Mouse (Mus musculus) ovary, postnatal 36 days (tissue): ENCODE results near the gene Gng2.
A peak's percentile ranks its signal among the peaks of the same experiment; 100 is the strongest.
"Not testable (repeated sequence)": the region's sequence is repeated elsewhere in the genome, so short reads cannot be mapped to it uniquely, and the experiment has no call there.

Experiments
- DNase-seq: peaks from one replicate; pipeline ENCODE4 v3.0.0; 2022; ENCODE audit warnings: low spot score, mixed read lengths

Gng2 gene

DNA sequence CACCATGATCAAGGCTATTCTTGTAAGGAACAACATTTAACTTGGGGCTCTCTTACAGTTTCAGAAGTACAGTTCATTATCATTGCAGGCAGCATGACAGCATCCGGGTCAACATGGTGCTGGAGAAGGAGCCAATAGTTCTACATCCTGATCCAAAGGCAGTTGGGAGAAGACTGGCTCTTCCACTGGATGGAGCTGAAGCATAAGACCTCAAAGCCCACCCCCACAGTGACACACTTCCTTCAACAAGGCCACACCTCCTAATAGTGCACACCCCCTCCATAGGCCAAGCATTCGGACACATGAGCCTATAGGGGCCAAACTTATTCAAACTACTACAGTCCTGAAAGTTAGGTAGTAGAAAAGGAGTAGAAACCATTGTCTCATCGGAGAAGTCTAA is 42.3 kb downstream of the Gng2 start:
- DNase-seq, result no peak

- DNase-seq, result no peak
These were observed 44.1 kb downstream of the Gng2 start for GRCm38 (mm10) chr14:19933314-19933713.

GRCm38 (mm10) chr14:19927879-19928278 is 49.5 kb downstream of the Gng2 start:
- no peak for DNase-seq

DNA sequence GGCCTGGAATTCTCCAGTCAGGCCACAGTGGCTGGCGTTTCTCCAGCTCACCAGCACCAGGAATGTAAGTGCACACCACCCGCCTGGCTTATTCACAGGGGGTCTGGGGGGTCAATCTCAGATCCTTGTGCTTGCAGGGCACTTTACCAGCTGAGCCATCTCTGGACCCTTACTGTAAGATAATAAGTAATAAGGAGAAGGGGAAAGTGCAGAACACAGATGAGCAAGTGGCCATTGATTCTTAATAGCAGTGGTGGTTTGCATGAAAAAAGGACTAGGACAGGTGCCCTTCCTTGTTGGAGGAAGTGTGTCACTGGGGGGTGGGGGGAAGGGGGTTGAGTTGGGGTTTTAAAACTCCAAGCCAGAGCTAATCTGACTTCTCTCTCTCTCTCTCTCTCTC is 50.3 kb downstream of the Gng2 start:
- DNase-seq, result no peak

DNA sequence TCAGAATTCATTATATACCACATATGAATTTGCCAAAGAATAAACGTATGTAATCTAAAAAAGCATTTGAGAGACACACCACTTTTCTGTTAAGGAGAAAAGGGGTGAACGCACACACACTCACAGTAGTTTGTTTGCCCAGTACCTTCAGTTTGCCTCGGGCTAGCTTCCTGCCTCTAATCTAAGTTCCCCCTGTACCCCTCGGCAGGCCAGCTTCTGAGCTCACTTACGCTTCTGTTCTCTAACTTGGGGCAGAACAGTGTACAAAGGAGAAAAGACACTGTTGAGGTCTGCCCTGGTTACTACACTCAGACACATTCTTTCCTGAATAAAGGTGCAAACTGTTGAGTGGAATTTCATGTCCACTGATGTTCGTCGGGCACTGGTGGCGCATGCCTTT is 51.1 kb downstream of the Gng2 start:
- no peak for DNase-seq

DNA sequence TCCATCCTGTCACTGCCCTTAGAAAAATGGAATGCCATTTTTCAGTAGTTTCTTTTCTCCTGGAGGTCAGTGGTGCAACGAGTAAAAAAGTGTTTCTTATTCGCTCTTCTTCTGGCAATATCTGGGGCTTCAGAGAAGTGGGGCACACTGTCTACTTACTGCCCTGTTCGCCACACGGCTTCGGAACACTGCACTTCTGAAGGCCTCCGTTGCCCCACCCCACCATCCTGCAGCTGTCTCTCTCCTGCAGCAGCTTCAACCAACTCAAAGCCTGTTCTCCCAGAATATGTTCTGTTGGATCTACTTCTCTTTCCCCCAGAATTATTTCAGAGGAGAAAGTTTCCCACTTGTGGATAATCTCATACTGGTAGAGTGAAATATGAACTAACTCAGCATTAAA is 52.3 kb downstream of the Gng2 start:
- no peak for DNase-seq

DNA sequence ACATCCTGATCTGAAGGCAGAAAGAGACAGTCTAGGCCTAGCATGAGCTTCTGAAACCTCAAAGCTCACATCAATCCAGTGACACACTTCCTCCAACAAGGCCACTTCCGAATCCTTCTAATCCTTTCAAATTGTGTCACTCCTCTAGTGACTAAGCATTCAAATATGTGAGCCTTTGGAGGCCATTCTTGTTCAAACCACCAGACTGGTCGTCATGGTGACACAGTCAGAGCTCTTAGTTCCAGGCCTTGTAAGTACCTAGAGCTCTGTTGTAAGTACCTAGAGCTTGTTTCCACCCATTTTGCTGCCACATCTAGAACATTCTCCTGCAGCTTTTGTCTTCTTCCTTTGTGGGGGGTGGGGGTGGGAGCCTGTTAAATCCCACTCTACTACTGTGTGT is 53.3 kb downstream of the Gng2 start:
- no peak for DNase-seq

GRCm38 (mm10) chr14:19920254-19920691 is 57.2 kb downstream of the Gng2 start:
- no peak for DNase-seq

GRCm38 (mm10) chr14:19919789-19920188 is 57.6 kb downstream of the Gng2 start:
- DNase-seq, result no peak

DNA sequence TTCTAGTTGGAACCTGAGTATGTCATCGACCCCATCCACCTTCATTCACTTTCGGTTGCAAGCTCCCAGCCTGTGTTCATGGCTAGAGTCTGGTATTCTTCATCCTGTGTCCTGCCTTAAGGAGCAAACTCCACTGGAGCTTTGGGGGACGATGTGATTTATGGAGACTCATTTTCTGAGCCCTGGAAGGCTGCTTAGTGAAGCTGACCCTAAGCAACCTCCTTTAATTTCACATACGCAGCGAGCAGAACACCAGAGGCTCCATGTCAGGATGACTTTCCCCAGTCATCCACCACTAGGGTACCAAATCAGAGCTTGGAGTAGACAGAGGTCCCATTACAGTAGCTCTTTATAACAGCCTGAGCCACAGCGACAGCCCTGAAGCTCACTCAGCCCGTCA is 59.9 kb downstream of the Gng2 start:
- DNase-seq, result no peak

DNA sequence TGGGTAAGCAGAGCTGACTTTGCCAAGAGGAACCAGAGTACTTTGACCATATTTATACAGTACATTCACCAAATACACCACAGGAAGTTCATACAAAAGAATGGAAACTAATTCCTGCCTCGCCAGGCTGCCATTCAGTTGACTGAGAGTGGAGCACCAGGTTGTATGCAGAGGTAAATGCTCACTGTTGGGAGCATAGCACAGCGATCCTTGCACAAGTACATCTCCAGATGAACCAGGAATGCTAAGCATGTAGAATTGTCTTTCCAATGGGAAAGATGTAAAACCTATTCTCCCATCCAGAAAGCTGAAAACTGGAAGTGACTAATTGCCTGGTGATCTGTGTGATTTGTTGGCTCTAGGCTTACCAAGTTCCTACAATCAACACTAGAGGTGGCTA is 61.1 kb downstream of the Gng2 start:
- DNase-seq, result no peak

DNA sequence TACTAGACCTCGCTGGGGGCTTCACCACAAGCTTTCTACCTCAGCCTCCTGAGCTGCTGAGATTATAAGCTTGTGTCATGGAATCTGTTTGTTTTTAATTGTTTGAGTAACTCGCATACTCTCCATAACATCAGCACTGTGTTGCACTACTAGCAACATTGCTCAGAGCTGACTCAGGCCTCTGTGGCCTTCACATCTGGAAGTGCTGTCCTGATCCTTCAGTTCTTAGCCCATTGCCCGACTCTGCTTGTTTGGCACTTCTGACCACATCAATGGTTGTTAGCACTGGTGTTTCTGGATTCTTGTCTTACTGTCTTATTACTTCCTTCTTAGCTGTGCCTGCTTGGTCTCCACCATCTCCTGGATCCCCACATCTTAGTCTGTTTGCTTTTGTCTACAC is 64.5 kb downstream of the Gng2 start:
- no peak for DNase-seq

- DNase-seq, result peak; percentile 14
These were observed 71.8 kb downstream of the Gng2 start for GRCm38 (mm10) chr14:19905615-19906014.

DNA sequence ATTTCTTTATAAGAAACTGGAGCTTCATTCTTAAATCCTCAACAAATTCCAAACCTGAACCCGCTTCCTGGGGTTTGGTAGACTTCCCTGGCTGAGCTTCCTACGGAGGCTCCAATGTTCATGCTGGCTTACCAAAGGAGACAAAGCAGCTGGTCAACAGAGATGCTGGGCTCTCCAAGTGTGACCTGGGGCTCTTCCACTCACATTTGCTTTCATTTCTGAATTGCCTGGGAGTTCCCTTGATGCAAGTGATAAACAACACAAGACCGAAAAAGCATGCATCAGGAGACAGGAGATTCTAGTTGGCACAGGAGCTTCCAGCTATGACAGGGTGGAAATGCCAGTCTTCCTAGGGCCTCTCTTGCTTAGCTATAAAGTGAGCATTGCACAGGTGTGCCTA is 72.6 kb downstream of the Gng2 start:
- no peak for DNase-seq

- DNase-seq, result no peak
These were observed 73.4 kb downstream of the Gng2 start for GRCm38 (mm10) chr14:19904031-19904430.

GRCm38 (mm10) chr14:19900492-19900891 is 76.9 kb downstream of the Gng2 start:
- DNase-seq, result no peak

- DNase-seq, result no peak
These were observed 89.9 kb downstream of the Gng2 start for GRCm38 (mm10) chr14:19887569-19887968.

DNA sequence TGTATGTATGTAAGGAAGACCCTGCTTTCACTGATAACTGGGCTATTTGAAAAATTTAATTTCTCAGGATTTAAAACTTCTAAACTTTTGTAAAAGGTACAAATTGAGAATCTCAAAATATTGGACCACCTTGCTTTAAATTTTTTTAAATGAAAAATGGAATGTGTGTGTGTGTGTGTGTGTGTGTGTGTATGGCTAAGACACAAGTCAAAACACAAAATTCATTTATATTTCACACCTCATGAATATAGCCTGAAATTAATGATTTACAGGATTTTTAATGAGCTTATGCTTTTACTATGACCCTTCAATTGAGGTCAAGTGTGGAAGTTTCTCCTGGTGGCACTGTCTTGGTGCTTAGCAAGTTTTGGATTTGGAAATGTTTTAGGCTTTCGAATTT is 93.0 kb downstream of the Gng2 start:
- not testable (repeated sequence) for DNase-seq

GRCm38 (mm10) chr14:19874201-19874807 is 103.1 kb downstream of the Gng2 start:
- DNase-seq, result no peak

- no peak for DNase-seq
These were observed 110.0 kb downstream of the Gng2 start for GRCm38 (mm10) chr14:19867286-19867935.

GRCm38 (mm10) chr14:19865121-19865520 is 112.3 kb downstream of the Gng2 start:
- DNase-seq, result not testable (repeated sequence)

DNA sequence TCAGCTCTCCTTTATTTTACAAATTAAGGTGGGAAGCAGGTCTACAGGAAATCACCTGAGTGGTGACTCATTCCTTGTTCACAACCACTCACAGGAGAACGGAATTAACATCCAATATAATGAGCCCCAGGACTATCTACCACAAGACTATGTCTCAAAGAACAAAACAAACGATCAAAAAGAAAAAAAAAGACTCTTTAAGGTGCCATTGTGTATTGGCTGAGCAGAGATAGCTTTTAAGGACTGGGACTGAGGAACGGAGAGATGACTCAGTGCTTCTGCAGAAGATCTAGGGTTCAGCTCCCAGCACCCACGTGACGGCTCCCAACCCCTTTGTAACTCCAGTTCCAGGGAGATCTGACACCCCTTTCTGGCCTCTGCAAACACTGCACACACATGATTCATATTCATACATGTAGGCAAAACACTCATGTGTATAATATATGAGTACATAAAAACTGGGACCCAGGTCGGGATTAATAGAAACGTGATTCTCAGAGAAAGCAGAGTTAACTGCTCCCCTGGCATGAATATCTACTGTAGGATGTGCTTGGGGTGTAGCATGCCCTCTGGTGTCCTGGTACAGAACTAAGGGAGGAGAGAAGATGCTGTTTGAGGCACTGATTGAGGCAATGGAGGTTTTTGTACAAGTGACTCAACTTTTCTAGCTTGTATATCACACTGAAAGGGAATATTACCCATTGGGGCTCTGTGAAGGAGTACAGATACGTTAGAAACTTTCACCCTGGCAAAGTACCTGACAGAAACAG is 115.9 kb downstream of the Gng2 start:
- no peak for DNase-seq

DNA sequence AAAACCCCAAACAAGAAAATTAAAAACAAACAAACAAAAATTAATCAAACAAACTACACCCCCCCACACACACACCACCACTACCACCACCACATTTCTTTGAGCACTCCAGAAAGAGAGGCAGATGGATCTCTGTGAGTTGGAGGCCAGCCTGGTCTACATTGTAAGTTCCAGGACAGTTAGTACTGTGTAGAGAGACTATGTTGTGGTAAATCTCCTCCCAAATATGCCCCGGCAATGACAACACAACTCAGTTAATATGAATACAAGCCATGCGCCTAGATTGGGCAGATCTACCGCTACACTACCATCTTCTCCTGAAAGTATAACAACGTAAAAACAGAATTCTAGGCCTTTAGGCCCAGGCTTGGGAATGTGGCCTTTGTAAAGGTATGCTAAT is 117.1 kb downstream of the Gng2 start:
- no peak for DNase-seq
